Mouse (Mus musculus) embryonic stem cell, embryonic (primary cell): ENCODE measurements at regions not wholly inside any gene's neighbourhood (a gene's known extent, or its start where the extent isn't known, plus 50 kb on each side); places are given as distances from the start of the nearest gene placed in this dataset.

Experiments
- CTCF ChIA-PET, 4 experiments: fragments of 300-600 bp in 2 of 4; fragments of 350-600 bp in 2 of 4; sonication (Branson Sonifier 250); formaldehyde crosslinking; loops; one replicate each; lab custom pipeline; 2022; ENCODE audit warnings: inconsistent platforms in 2 of 4; lab: Charles Lee
- POLR2A ChIA-PET, 4 experiments: fragments of 300-600 bp in 2 of 4; fragments of 350-600 bp in 2 of 4; sonication (Branson Sonifier 250); formaldehyde crosslinking; loops; one replicate each; lab custom pipeline; 2022; ENCODE audit warnings: antibody characterized with exemption in 4 of 4, inconsistent platforms in 1 of 4; lab: Charles Lee

- CTCF ChIA-PET, result no interaction called here
- POLR2A ChIA-PET, result interaction anchor here in 1 of 4 experiments (0.6 kb wide), 1 partner anchor 245 kb away, joined by 3 read pairs; no protein-coding TSS in a partner anchor
Observed at GRCm38 (mm10) chr14:111553891-111554290, 121.0 kb upstream of the Slitrk5 start.

DNA sequence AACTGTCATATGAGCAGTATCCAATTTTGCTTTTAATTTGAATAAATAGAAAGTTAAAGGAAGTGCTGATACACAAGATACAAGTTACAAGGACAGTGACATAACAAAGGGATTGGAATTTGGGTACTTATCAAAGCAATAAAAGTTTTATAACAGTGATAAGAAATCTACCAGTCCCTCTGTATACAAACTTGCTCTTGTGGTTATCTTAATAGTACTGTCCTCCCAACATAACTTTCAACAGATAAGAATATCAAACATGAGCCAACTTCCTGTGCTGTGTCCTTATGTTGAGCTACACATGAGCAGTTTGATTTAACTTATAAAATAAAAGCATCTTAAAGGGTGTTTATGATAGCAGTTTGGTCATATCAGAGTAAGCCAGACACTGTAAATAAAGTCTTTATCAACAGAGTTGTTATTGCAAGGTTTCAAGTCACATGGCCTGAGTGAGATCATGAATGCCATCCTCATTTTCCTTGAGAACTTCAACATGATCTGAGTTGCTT lies 105.5 kb upstream of the Slitrk5 start:
- ChIA-PET POLR2A (no interaction called here), CTCF (no interaction called here)

DNA sequence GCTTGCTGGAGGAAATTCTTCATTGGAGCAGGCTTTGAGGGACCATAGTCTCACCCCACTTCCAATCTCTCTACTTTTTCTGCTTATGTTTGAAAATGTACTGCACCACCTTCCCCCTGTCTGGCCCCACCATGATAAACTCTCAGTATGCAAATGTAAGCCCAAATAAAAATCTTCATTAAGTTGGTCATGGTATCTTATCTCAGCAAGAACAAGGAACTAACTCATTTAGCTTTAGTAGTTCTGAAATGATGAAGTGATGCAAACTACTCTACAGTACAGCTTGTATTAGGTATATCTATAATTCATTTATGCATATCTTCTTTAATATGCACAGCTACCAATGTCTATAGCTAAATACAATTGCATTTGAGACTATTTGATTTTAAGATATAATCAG lies 97.4 kb upstream of the Slitrk5 start:
- ChIA-PET POLR2A (no interaction called here), CTCF (no interaction called here)

DNA sequence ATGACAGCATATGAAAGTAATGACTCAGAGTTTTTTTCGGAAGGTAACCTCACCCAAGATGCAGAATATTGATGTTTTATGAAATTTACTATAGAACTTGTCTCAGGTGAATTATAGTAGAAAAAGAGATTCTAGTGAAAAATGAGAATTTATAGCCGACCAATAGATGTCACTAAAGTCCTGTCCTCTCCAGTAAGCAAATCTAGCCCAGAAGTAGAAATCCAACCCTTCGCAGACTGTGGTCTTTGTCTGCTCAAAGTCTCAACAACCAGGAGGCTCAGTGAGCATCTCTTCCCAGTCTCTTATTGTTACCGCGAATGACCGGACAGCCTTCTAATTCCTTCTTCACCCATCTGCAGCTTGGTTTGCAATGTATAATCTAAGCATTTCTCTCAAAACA lies 91.8 kb upstream of the Slitrk5 start:
- ChIA-PET POLR2A (no interaction called here), CTCF (no interaction called here)

DNA sequence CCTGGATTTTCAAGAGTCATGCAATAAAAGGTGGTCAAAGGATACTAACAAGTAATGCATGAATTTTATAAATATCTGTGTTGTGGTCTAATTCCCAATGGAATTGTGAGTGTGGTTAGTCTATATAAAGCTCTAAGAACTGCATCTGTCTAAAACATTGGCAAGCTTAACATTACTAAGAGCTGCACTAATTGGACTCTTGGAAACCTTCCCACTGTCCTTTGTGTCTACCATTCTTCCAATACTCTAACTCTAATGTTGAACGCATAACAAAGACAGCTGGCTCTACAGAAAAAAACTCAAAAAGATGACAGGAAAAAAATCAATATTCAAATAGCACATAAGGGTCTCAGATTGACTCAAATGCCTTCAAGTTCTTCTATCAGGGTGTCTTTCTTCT lies 58.1 kb upstream of the Slitrk5 start:
- POLR2A ChIA-PET, result no interaction called here
- CTCF ChIA-PET, result no interaction called here

DNA sequence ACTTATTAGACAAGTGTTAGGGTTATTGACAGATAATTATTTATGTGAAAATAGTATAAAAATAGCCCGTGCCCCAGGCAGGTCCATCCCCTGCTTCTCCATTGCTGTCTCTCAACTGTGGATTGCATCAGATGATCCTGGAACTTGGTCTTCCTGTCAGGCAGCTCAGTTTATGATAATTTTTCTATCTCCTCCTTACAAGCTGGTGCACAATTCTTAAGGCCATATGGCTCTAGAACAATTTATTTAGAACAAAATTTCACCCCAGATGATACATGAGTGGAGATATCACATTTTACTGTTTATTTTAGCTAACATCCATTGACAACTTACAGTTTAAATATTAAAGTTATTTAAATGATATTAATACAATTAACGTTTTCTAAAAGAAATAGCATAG lies 54.1 kb upstream of the Slitrk5 start:
- ChIA-PET POLR2A (no interaction called here), CTCF (no interaction called here)
